Comparison of ENCODE assay signal across 1 mouse cellular context in the genomic region with DNA sequence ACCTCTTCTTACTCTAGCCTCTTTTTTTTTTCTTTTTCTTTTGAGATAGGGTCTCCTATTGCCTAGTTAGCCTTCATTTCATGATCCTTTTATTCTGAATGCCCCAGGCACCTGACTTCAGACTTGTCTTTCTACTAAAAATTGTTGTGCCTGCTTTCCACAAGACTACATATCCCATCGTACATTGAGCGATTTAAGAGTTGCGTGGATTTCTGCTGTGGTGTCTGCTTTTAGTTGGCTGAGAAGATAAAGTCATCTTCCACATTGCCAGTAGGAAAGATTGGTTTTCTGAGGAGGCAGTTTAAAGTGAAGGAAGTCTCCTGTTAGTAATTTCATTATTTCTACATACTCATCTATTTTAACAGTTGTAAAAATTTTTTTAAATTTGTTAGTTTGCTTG.
TF ChIP-seq lines count a peak whose summit lies in the region.

No protein-coding gene starts in this region.

TF ChIP-seq in MEL, 35 proteins besides CTCF, POLR2A, EP300 and RAD21:
- 0 out of 2 replicates have a peak, but pooled peaks have one; percentile 36 for TF ChIP-seq CHD1 (IDR thresholded peaks at IDR 0.05; ENCODE audit: low read depth, low read length)
- 0 out of 2 replicates have a peak, but pooled peaks have one; percentile 35 for TF ChIP-seq HCFC1 (IDR thresholded peaks at IDR 0.05; ENCODE audit: low read depth, low read length)
- TF ChIP-seq ELF1 (IDR thresholded peaks at IDR 0.05; ENCODE audit: low read depth, low read length) = no peak
- TF ChIP-seq MAX (IDR thresholded peaks at IDR 0.05; ENCODE audit: low read length) = no peak
- no peak for TF ChIP-seq TBP (IDR thresholded peaks at IDR 0.05; ENCODE audit: low read depth, low read length)
